Mouse (Mus musculus): ENCODE measurements at regions not wholly inside any gene's neighbourhood (a gene's known extent, or its start where the extent isn't known, plus 50 kb on each side); places are given as distances from the start of the nearest gene placed in this dataset.

DNA sequence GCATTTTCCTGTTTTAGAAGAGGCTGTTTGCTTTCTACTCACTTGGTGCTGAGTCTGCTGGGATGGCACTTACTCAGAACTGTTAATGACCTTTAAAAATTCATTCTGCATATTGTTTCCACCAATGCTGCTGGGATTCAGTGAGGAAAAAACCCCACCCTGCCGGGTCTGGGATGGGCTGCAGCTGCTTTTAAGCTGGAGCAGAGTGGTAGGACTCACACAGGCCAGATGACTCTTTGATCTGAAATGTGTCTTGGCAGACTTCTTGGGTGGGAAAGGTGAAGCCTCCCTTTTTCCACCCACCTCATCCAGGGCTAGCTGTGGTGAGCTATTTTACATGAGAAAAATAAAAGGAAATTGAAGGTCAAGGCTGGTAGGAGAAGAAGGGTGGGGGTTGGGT, 56.4 kb upstream of the Ddhd1 start:
- no peak for DNase-seq (ENCODE audit: low spot score)

GRCm38 (mm10) chr14:45714786-45715185, 56.8 kb upstream of the Ddhd1 start:
- no peak for DNase-seq (ENCODE audit: low spot score)

- no peak for DNase-seq (ENCODE audit: low spot score)
Observed at GRCm38 (mm10) chr14:45716100-45716499, 58.2 kb upstream of the Ddhd1 start.

DNA sequence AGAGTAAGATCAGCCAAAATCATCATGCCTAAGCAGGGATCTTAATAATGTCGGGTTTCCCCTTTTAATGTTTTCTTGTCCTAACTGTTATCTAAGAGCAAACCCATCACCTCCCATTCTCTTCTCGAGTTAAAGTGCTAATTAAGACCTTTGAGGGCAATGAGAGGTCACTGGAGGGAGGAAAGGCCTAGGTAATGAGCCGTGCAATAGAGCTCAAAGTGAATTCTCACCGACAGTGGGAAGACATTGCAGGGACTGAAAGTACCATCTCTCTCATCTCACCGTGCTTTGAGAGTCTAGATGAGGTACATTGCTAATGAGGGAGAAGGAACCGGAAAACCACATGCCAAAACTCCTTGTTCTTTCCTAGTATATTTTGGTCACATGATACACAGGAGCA, 64.9 kb upstream of the Ddhd1 start:
- no peak for DNase-seq (ENCODE audit: low spot score)

- no peak for DNase-seq (ENCODE audit: low spot score)
Observed at GRCm38 (mm10) chr14:45724341-45724740, 66.4 kb upstream of the Ddhd1 start.

- DNase-seq (ENCODE audit: low spot score) = no peak
Observed at GRCm38 (mm10) chr14:45734530-45735410, 76.8 kb upstream of the Ddhd1 start.

GRCm38 (mm10) chr14:45737966-45738365, 80.0 kb upstream of the Ddhd1 start:
- DNase-seq (ENCODE audit: low spot score) = no peak

DNA sequence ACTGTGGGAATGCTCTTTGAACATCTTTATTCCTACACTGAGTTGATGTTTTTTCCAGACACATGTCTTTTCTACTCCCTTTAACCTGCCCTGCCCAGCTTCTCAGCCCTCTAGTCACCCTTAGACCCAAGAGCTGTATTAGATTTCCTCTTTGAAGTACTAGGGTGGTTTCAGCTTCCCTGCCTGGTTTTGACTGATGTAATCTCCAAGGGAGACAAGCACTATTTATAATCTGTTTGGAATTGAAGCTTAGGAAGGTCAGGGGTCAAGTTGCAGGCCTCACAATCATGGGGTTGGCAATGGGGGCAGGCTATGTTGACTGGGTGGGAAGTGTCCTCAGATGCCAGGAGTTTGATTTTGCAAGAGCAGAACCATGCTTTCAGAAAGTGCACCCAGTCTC, 81.7 kb upstream of the Ddhd1 start:
- no peak for DNase-seq (ENCODE audit: low spot score)

GRCm38 (mm10) chr14:45740662-45741061, 82.7 kb upstream of the Ddhd1 start:
- no peak for DNase-seq (ENCODE audit: low spot score)

DNA sequence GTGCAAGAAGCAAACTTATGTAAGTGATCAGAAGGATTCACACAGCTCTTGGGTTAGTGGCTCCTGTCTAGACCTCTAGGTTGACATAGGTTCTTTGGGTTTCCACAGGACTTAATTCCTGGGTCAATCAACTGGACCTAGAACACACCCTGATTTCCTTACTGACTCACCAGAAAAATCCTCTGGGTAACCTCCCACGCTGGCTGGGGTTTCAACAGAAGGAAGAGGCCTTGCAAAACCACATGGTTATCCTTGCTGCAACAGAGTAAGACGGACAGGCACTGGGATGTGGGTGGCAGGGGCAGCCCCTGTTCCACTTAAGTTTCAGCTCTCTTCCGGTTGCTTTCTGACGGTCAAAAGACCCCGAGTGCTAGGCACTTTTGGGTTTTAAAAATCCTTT, 88.2 kb upstream of the Ddhd1 start:
- DNase-seq (ENCODE audit: low spot score) = no peak

DNA sequence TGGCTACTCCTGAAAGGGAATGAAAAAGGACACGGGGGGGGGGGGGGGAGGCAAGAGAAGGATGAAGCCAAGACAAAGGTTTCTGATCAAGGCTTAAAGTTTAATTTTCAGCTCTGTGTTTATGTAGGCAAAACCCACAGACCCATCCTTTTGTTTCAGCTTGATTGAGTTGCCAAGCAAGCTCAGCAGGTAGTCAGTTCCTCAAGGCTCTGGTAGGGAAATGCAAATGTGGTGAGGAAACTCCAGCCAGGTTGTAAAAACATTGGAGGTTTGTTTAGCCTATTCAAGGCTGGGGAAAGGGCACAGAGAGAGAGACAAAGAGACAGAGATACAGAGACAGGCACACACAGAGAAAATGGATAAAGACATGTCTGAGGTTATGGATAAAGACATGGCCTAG, 99.4 kb upstream of the Ddhd1 start:
- DNase-seq (ENCODE audit: low spot score) = no peak

DNA sequence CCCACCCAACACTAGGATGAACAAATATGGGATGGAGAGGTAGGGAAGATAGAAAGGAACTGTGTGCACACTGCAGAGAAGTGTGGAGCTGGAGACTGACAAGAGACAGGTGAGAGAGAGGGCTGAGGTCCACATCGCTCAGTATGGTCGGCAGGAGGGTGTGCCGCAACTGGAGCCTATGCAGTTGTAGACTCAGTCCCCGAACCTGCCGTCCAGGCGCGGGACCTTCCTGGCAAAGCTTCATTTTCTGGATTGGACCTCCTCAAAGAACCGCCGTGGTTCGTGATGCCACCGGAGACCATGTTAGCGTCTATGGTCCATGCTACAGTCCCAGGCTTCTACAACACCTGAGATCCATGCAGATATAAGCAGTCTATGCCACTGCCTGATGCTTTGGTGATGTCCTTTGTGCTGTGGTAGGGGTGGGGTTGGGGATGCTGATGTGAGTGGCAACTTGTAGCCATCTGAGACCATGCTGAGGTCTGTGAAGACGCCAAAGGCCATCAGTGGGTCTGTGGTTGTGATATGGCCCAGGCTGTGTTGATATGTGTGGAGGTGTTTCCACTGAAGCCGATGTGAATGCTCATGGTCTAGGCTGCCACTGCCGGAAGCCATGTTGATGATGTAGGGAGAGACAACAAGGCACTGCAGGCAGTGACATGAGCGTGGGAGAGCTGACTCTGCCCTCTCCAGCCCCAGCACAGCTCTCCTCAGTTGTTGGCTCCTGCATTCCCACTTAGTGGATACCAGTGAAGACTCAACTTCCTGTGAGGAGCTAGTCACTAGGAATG, 103.1 kb upstream of the Ddhd1 start:
- DNase-seq (ENCODE audit: low spot score) = no peak

- DNase-seq (ENCODE audit: low spot score) = no peak
Observed at GRCm38 (mm10) chr14:45764231-45764630, 106.3 kb upstream of the Ddhd1 start.

DNA sequence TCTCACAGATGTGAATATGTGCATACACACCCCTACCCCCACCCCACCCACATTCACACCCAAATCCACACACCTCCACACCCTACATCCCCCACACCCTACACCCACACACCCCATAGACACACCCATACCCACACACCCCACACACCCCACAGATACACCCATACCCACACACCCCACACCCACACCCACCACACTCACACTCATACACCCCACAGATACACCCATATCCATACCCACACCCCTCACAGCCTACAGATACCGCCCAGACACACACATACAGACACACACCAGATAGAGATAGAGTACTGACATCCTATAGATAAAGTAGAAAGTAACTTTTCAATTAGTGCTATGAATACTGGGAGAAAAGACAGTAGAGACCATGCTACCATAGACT, 108.6 kb upstream of the Ddhd1 start:
- no peak for DNase-seq (ENCODE audit: low spot score)

GRCm38 (mm10) chr14:45772665-45773277, 114.8 kb upstream of the Ddhd1 start:
- DNase-seq (ENCODE audit: low spot score) = no peak

DNA sequence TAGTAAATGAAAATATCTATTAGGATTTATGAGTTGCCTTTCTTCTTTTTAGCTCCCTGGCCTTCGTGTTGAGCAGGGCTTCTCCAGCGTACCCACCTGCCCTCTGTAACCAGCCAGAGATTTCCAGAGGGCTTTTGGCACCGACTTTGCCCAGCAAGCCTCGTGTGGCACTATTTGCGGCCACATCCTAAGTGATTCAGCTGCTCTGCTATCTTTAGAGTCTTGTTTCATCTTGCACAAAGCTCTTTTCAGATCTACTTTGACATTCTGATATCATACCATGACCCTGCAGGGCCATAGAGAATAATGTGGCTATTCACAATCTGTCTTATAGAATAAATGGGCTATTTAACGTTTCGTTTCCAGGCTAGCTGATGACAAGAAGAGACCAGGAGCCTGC, 115.4 kb upstream of the Ddhd1 start:
- no peak for DNase-seq (ENCODE audit: low spot score)

DNA sequence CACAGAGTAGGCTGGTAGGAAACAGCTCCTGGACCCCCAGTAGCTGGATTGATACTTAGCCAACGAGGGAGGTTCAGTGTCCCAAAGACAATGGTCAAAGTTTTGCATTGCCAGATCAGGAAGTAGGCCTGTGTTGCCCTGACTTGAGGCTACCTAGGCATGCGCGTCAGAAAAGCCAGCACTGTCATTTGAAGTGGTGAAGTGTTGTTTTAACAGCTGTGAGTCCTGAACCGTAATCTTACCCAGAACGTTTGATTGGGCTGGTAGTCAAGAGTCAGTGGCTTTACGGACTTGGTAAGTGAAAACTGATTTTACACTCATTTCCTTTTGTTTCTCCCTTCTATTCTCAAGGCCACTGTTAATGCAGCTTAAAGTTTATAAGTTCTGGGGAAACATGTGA, 123.9 kb upstream of the Ddhd1 start:
- no peak for DNase-seq (ENCODE audit: low spot score)

DNA sequence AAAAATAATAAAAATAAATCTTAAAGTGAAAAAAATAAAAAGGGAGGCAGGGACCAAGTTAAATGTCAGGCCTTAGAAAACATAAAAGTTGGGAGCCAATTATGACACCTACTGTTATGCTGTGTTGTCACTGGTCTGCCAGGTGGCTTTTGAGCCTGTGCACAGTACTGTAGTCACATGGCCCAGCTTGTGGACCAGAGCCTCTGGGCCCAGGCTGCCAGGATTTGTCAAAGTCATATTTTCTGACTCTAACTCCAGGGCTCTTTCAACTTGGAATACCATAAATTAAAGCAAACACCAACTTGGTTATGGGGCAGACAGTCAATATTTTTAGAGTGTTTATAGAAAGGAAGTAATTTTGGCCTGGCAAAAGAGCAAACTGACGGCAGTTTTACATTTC, 137.0 kb upstream of the Ddhd1 start:
- DNase-seq (ENCODE audit: low spot score) = no peak

- no peak for DNase-seq (ENCODE audit: low spot score)
Observed at GRCm38 (mm10) chr14:45796665-45797319, 138.8 kb upstream of the Ddhd1 start.

DNA sequence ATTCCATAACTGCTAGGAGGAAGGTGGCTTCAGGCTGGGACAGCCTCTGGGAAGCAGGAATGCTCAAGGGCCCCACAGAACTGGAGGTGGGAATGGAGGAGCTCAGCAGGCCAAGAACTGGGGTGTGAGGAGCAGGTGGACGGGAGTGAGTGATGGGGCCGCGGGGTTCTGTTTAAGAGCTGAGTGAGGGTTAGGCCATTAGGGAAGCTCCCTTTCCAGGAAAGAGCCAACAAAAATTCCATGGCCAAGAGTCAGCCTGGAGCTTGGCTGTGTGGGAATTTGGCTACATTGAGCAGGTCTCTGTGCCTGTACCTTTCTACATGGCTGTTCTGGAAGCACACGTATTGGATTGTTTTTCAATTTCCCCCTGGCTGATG, 139.4 kb upstream of the Ddhd1 start:
- DNase-seq (ENCODE audit: low spot score) = no peak

DNA sequence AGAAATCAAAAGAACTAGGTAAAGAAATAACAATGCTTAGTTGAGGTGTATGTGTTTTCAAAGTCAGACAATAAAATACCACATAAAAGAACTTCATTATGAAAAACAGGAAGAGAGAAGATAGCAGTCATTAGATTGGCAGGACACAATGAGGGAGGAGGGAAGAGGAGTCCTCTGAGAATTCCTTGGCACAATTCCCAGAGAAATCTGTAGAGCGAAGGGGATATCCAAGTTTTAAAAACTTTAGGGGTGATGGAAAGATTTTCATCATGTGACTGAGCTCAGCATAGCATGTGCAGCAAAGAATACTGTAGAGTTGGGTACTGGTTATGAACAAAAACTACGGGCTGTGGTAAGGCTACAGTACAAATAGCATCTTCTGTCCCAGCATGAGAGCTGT, 141.3 kb upstream of the Ddhd1 start:
- DNase-seq (ENCODE audit: low spot score) = no peak

- DNase-seq (ENCODE audit: low spot score) = no peak
Observed at GRCm38 (mm10) chr14:45805950-45806349, 148.0 kb upstream of the Ddhd1 start.

Measured in ovary, postnatal 10 days (tissue).